Mouse (Mus musculus) testis, postnatal 10 days (tissue): ENCODE data around the gene Gng13.
"Not testable (repeated sequence)": the region's sequence is repeated elsewhere in the genome, so short reads cannot be mapped to it uniquely, and the experiment has no call there.

Experiments used
- DNase-seq: peaks from one replicate; pipeline ENCODE4 v3.0.0; 2021; ENCODE audit warnings: low spot score

Gng13 gene

GRCm38 (mm10) chr17:25732082-25732481 lies 15.1 kb downstream of the Gng13 start:
- peak; percentile 93 for DNase-seq

- DNase-seq = no peak
These were observed 18.3 kb downstream of the Gng13 start for GRCm38 (mm10) chr17:25735246-25735645.

- no peak for DNase-seq
These were observed 18.8 kb downstream of the Gng13 start, which contains the start of gene Mslnl for GRCm38 (mm10) chr17:25735745-25736144. Gene Mslnl, plus strand, starts transcription at chr17:25736042.

GRCm38 (mm10) chr17:25738861-25739260 lies 21.9 kb downstream of the Gng13 start:
- no peak for DNase-seq

GRCm38 (mm10) chr17:25741471-25741870 lies 24.5 kb downstream of the Gng13 start:
- not testable (repeated sequence) for DNase-seq

- peak; percentile 69 for DNase-seq
These were observed 26.9 kb downstream of the Gng13 start for GRCm38 (mm10) chr17:25743831-25744230.

GRCm38 (mm10) chr17:25744311-25744710 lies 27.3 kb downstream of the Gng13 start:
- DNase-seq = no peak

- DNase-seq = no peak
These were observed 31.3 kb downstream of the Gng13 start for GRCm38 (mm10) chr17:25748238-25748637.

GRCm38 (mm10) chr17:25749314-25749713 lies 32.3 kb downstream of the Gng13 start:
- DNase-seq = no peak

GRCm38 (mm10) chr17:25751446-25751845 lies 34.5 kb downstream of the Gng13 start:
- peak; percentile 92 for DNase-seq

- DNase-seq = no peak
These were observed 37.3 kb downstream of the Gng13 start, which contains the start of gene Msln for GRCm38 (mm10) chr17:25754241-25754640. Gene Msln, minus strand, starts transcription at chr17:25754378.

- DNase-seq = no peak
These were observed 38.1 kb downstream of the Gng13 start for GRCm38 (mm10) chr17:25755086-25755485.

- no peak for DNase-seq
These were observed 38.8 kb downstream of the Gng13 start for GRCm38 (mm10) chr17:25755627-25756377.

- no peak for DNase-seq
These were observed 39.6 kb downstream of the Gng13 start for GRCm38 (mm10) chr17:25756378-25757242.

GRCm38 (mm10) chr17:25757691-25758090 lies 40.7 kb downstream of the Gng13 start:
- no peak for DNase-seq

GRCm38 (mm10) chr17:25760148-25760547 lies 43.2 kb downstream of the Gng13 start:
- DNase-seq = no peak

GRCm38 (mm10) chr17:25761561-25761970 lies 44.6 kb downstream of the Gng13 start:
- no peak for DNase-seq

- DNase-seq = no peak
These were observed 45.6 kb downstream of the Gng13 start for GRCm38 (mm10) chr17:25762591-25762990.

GRCm38 (mm10) chr17:25765886-25766285 lies 48.9 kb downstream of the Gng13 start:
- no peak for DNase-seq
